Mouse (Mus musculus) right cerebral cortex, postnatal 36 days (tissue): ENCODE data around the gene Smco4.
"Not testable (repeated sequence)": the region's sequence is repeated elsewhere in the genome, so short reads cannot be mapped to it uniquely, and the experiment has no call there.

ENCODE experiments used
- DNase-seq, 2 experiments: peaks; one replicate each; pipeline ENCODE4 v3.0.0; 2022; ENCODE audit warnings: low spot score in 2 of 2, mixed read lengths in 1 of 2

Smco4 gene

GRCm38 (mm10) chr9:15493235-15493924, at the start of gene Smco4:
Gene Smco4 (plus strand): TSS chr9:15493432.
- no peak for DNase-seq

GRCm38 (mm10) chr9:15447397-15447796, 45.8 kb upstream of the Smco4 start:
- no peak for DNase-seq

- no peak for DNase-seq
Measured at GRCm38 (mm10) chr9:15450921-15451320, 42.3 kb upstream of the Smco4 start.

DNA sequence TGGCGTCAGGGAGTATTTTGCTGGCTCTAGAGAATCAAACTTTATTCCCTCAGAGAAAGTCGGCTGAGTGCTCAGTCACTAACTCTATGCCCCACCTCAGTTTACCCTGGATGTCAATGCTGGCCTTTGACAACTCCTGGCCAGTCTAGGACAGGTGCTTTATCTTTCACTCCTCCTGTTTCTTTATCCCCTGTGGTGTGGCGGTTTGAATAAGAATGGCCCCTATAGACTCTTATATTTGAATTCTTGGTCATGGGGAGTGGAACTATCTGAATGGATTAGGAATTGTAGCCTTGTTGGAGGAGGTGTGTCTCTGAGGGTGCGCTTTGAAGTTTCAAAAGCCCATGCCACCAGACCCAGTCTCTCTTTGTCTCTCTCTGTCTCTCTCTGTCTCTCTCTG, 21.0 kb upstream of the Smco4 start:
- no peak for DNase-seq

DNA sequence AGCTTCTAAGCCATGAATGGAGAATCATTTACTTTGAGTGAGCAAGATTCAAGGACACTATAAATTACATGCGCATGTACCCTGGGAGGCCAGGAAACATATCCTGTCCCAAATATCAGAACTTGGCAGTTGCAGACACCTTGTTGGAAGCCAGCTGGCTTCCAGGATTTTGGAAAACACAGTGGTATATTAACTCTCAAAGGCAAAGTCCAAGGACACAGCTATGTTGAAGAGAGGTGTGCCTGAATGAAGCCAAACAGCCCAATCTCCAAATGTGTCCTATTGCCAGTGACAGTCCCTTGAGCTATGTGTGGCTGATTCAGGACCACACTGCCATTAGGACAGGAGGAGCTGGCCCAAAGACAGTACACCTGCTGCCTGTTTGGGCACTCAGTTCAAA, 20.0 kb upstream of the Smco4 start:
- no peak for DNase-seq

GRCm38 (mm10) chr9:15477556-15477955, 15.7 kb upstream of the Smco4 start:
- no peak for DNase-seq

- no peak for DNase-seq
Measured at GRCm38 (mm10) chr9:15487682-15488424, 5.4 kb upstream of the Smco4 start.

DNA sequence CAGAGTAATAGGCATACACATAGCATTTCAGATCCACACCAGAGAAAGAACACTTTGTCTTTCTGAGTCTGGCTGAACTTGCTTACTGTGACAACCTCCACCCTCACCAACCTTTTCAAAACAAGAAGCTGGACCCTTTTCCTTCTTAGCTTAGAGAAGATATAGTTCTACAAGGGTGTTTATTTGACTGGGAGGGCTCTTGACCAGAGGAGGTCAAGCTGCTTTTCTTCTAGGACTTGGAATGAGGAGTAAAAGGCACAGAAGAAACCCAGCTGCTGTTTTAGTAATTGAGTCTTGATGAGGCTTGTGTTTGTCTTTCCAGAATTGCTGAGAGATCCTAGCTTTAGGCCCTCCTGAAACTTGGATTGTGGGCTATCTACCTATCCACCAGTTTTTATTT, 3.9 kb upstream of the Smco4 start:
- no peak for DNase-seq

GRCm38 (mm10) chr9:15490331-15491100, 2.7 kb upstream of the Smco4 start:
- no peak for DNase-seq

GRCm38 (mm10) chr9:15491686-15492085, 1.5 kb upstream of the Smco4 start:
- no peak for DNase-seq

GRCm38 (mm10) chr9:15492401-15492800, 831 bp upstream of the Smco4 start:
- DNase-seq, result no peak

DNA sequence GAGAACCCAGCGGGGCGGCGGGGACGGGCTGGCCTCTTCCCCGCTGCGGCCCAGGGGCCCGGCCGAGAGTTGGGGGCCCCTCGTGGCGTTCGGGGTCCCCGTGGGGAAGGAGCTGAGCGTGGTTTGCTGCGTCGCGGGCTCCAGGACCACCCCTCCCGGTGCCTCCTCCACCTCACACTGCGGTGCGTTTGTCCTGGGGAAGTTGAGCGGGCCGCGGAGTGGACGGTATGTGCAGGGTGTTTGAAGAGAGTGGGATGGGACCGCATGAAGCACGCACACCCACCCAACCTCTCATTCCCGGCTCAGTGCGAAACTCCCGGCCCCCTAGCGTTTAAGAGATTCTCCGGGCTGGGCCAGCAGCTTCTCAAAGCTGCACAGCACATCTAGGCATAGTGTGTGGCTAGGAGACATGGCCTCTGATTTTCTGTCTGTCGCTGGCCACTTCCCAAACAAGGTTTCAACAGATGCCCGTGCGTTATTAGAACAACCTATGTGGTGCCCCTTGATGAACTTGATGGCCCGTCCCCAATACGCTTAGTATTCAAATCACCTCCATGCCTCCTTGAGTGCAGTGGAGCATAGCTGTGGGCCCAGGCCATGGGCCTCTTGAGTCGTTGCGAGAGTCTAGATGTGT, 810 bp downstream of the Smco4 start:
- DNase-seq, result peak; percentile 24 to 34

DNA sequence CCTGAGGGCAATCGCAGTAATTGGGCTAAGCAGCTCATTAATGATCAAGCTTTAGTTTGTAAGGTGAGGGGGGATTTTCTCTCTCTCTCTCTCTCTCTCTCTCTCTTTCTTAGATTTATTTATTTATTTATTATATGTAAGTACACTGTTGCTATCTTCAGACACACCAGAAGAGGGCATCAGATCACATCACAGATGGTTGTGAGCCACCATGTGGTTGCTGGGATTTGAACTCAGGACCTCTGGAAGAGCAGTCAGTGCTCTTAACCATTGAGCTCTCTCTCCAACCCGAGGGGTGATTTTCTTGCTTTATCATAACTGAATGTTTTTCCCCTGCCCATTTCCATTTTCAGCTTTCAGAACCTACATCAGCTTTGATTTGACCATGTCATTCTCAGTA, 2.0 kb downstream of the Smco4 start:
- DNase-seq, result not testable (repeated sequence)

- DNase-seq, result no peak
Measured at GRCm38 (mm10) chr9:15495921-15496577, 2.8 kb downstream of the Smco4 start.

GRCm38 (mm10) chr9:15500025-15500424, 6.8 kb downstream of the Smco4 start:
- DNase-seq, result no peak

GRCm38 (mm10) chr9:15501319-15502256, 8.4 kb downstream of the Smco4 start:
- DNase-seq, result no peak

DNA sequence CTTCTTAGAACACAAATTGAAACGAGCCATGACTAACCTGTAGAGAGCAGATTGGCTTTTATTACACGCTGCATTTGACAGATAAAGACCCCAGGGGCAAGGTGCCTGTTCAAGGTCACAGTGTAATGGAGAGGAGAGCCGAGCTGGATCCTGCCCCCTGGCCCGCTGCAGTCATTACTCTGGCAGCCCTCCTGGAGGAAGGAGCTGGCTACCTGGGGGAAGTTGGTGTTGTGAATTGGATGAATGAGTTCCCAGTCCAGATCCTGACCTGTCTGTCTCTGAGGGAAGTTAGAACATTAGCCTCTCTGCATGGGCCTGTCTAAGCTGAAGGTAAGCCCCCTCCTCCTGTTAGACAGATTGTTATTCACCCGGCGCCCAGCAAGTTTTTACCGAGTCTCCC, 9.2 kb downstream of the Smco4 start:
- no peak for DNase-seq

GRCm38 (mm10) chr9:15503307-15503706, 10.1 kb downstream of the Smco4 start:
- DNase-seq, result no peak

GRCm38 (mm10) chr9:15503827-15504226, 10.6 kb downstream of the Smco4 start:
- no peak for DNase-seq

DNA sequence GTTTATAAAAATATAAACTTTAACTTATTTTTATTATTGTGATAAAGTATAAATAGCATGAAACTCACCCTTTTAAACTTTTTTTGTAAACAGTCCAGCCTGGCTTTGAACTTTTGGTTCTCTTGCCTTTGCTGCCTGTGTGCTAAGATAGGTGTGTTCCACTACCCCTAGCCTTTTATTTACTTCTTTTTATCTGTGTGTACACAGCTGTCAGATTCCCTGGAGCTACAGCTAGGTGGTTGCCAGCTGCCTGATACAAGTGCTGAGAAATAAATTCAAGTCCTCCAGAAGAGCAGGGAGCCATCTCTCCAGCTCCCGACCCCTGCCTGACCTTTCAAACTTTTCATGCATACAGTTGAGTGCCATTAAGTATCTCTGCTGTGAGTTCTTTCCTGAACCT, 12.1 kb downstream of the Smco4 start:
- DNase-seq, result no peak
